Mouse (Mus musculus) megakaryocyte, embryonic 14.5 days (primary cell): ENCODE measurements around the gene Tcf12. TPM values are rescaled to one million over a fixed set of nuclear protein-coding genes. Genes with fewer than 3 reads are reported as not detected.

Experiments used
- H3K27me3 ChIP-seq: replicated peaks from 2 replicates; pipeline ENCODE3; 2012; ENCODE audit warnings: inconsistent platforms
- H3K36me3 ChIP-seq: replicated peaks from 2 replicates; pipeline ENCODE3; 2012; ENCODE audit warnings: low read length, inconsistent platforms, mixed read lengths
- H3K4me1 ChIP-seq: 2 replicates; pipeline ENCODE4 v1.6.1; 2012; ENCODE audit warnings: inconsistent platforms
- H3K4me3 ChIP-seq: replicated peaks from 2 replicates; pipeline ENCODE3; 2012; ENCODE audit warnings: moderate library complexity, mild to moderate bottlenecking, inconsistent platforms
- H3K9me3 ChIP-seq: 2 replicates; pipeline ENCODE4 v1.6.1; 2012; ENCODE audit warnings: inconsistent platforms
- FLI1 ChIP-seq: IDR thresholded peaks from 2 replicates; pipeline ENCODE4 v1.6.1; 2012; ENCODE audit warnings: low read length, inconsistent platforms, mixed read lengths
- GATA1 ChIP-seq: IDR thresholded peaks from 3 replicates; pipeline ENCODE4 v1.6.1; 2012; ENCODE audit warnings: mixed read lengths, low read length, inconsistent platforms, borderline replicate concordance
- polyA plus RNA-seq: library from polyadenylated mRNA; stranded (reverse); fragments of >175 nt; gene quantifications from 2 replicates; pipeline ENCODE4 v1.2.3, GENCODE M21; 2012; ENCODE audit warnings: low replicate concordance; ENCODE audit not compliant: insufficient read depth

Gene Tcf12
- polyA plus RNA-seq, 1 experiment = 6.1 TPM

DNA sequence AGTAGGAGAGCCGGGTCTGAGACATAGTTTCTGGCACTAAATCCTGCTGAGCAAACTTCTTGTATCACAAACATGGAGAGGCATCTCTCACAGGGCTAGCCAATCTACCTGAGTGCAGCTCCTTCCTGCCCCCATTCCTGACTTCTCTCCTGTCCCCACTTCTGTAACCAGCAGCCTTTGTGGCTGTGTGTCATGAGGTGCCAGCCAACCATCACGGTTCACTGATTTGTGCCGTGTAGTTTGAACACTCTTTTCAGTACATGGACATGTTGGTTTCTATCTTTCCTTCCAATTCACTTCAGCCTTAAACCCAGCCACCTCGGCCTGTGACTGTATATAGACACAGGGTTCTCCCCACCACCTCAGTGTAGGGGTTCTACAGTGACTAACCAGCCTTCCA, 280.7 kb downstream of the Tcf12 start:
- Histone ChIP-seq H3K36me3 (no peaks in the 10 kb centered on the region), H3K4me1 (peaks cover 25% of the 10 kb centered on the region), H3K27me3 (peaks cover 15% of the 10 kb centered on the region), H3K4me3 (no peak overlapping the region), H3K9me3 (no peaks in the 10 kb centered on the region)
- TF ChIP-seq GATA1 = no peak
- TF ChIP-seq FLI1 = no peak

DNA sequence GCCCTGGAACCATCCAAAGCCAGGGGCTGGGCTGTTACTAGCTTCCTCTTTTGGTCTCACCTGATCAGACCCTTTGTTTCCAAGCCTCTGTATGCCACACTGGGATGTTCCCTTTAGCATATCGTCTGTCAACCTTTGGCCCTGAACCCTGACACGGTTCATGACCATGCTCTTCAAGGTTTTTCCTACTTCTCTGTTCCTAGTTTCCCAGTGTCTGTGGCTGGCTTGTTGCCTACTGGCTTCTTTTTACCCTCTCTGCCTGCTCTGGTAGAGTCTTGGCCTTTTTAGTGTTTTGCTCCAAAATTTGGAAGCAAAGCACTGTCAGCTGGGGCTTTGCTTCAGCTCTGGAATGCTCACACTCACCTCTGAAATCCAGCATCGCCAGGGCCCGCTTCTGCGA, 281.3 kb downstream of the Tcf12 start:
- Histone ChIP-seq H3K4me3 (no peak overlapping the region), H3K4me1 (peaks cover 24% of the 10 kb centered on the region), H3K27me3 (peaks cover 18% of the 10 kb centered on the region), H3K9me3 (no peaks in the 10 kb centered on the region), H3K36me3 (no peaks in the 10 kb centered on the region)
- no peak for TF ChIP-seq FLI1
- TF ChIP-seq GATA1 = no peak

GRCm38 (mm10) chr9:71829753-71830152, 281.9 kb downstream of the Tcf12 start:
- H3K4me3 ChIP-seq = no peak overlapping the region
- TF ChIP-seq FLI1 (no peak), GATA1 (no peak)
- peaks cover 4% of the 10 kb centered on the region for H3K9me3 ChIP-seq
- H3K4me1 ChIP-seq = peaks cover 21% of the 10 kb centered on the region
- H3K36me3 ChIP-seq = no peaks in the 10 kb centered on the region
- peaks cover 22% of the 10 kb centered on the region for H3K27me3 ChIP-seq

- H3K9me3 ChIP-seq = peaks cover 5% of the 10 kb centered on the region
- H3K4me1 ChIP-seq = peaks cover 17% of the 10 kb centered on the region
- H3K36me3 ChIP-seq = no peaks in the 10 kb centered on the region
- H3K27me3 ChIP-seq = peaks cover 22% of the 10 kb centered on the region
- no peak for TF ChIP-seq GATA1
- TF ChIP-seq FLI1 = no peak
- no peak overlapping the region for H3K4me3 ChIP-seq
These were observed 282.5 kb downstream of the Tcf12 start for GRCm38 (mm10) chr9:71829137-71829536.

- TF ChIP-seq GATA1 = no peak
- no peak for TF ChIP-seq FLI1
- peaks cover 13% of the 10 kb centered on the region for H3K9me3 ChIP-seq
- peaks cover 25% of the 10 kb centered on the region for H3K27me3 ChIP-seq
- no peak overlapping the region for H3K4me3 ChIP-seq
- peaks cover 17% of the 10 kb centered on the region for H3K4me1 ChIP-seq
- no peaks in the 10 kb centered on the region for H3K36me3 ChIP-seq
These were observed 284.3 kb downstream of the Tcf12 start for GRCm38 (mm10) chr9:71827371-71827770.

- TF ChIP-seq GATA1 = no peak
- TF ChIP-seq FLI1 = no peak
- no peaks in the 10 kb centered on the region for H3K36me3 ChIP-seq
- peaks cover 13% of the 10 kb centered on the region for H3K9me3 ChIP-seq
- H3K27me3 ChIP-seq = peaks cover 29% of the 10 kb centered on the region
- no peak overlapping the region for H3K4me3 ChIP-seq
- H3K4me1 ChIP-seq = peaks cover 11% of the 10 kb centered on the region
These were observed 285.6 kb downstream of the Tcf12 start for GRCm38 (mm10) chr9:71826040-71826525.

DNA sequence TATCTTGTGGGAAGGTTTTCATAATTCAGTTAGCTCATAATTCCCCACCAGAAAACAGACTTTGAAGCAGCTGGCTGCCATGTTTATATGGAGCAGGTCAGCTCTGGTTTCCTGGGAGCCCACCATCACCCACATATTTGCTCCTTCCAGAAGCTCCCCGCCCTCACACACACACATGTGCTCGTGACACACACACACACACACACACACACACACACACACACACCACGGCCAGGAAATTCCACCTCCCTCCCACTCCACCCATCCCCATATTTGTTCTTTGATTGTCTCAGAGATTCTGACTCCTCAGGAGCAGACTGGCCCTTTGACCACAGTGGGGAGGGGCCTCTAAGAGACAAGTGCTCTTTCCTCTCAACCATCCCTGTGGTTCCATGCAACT, 289.7 kb downstream of the Tcf12 start:
- peaks cover 13% of the 10 kb centered on the region for H3K9me3 ChIP-seq
- H3K27me3 ChIP-seq = peaks cover 30% of the 10 kb centered on the region
- no peaks in the 10 kb centered on the region for H3K4me1 ChIP-seq
- no peaks in the 10 kb centered on the region for H3K36me3 ChIP-seq
- no peak overlapping the region for H3K4me3 ChIP-seq
- TF ChIP-seq GATA1 (no peak), FLI1 (no peak)

DNA sequence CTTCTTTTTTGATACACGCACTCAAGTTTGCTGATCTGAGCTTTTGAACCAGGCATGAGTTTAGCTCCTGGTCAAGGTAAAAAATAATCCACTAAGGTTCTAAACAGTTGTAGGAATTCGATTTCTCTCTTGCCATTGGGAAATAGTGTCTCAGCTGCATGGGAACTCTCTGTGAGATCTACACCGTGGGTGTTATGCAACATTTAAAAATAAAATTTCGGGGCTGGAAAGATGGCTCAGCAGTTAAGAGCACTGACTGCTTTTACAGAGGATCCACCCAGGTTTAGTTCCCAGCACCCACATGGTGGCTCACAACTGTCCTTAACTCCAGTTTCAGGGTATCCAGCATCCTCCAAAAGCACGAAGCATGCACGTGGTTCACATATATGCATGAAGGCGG, 293.2 kb downstream of the Tcf12 start:
- Histone ChIP-seq H3K36me3 (no peaks in the 10 kb centered on the region), H3K27me3 (peaks cover 30% of the 10 kb centered on the region), H3K9me3 (peaks cover 5% of the 10 kb centered on the region; the same call in 1 of the 2 replicates), H3K4me1 (peaks cover 6% of the 10 kb centered on the region; the same call in 1 of the 2 replicates), H3K4me3 (no peak overlapping the region)
- no peak for TF ChIP-seq FLI1
- TF ChIP-seq GATA1 = no peak

DNA sequence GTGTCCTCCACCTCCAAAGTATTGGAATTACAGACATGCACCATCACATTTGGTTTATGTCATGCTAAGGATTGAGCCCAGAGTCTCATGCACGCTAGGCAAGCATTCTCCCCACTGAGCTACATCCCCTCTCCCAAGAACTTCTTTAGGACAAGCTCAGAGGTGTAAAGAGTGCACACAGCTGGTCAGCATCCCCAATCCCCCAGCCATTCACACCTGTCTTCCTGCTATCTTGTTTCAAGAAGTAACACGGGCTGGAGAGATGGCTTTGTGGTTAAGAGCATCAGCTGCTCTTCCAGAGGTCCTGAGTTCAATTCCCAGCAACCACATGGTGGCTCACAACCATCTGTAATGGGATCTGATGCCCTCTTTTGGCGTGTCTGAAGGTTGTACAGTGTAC, 295.6 kb downstream of the Tcf12 start:
- TF ChIP-seq GATA1 (no peak), FLI1 (no peak)
- peaks cover 35% of the 10 kb centered on the region for H3K27me3 ChIP-seq
- peaks cover 6% of the 10 kb centered on the region; the same call in 1 of the 2 replicates for H3K4me1 ChIP-seq
- no peaks in the 10 kb centered on the region for H3K36me3 ChIP-seq
- no peaks in the 10 kb centered on the region; the same call in 1 of the 2 replicates for H3K9me3 ChIP-seq
- no peak overlapping the region for H3K4me3 ChIP-seq

GRCm38 (mm10) chr9:71813565-71813964, 298.1 kb downstream of the Tcf12 start:
- H3K9me3 ChIP-seq = peaks cover 8% of the 10 kb centered on the region
- TF ChIP-seq FLI1 (no peak), GATA1 (no peak)
- H3K27me3 ChIP-seq = peaks cover 34% of the 10 kb centered on the region
- H3K36me3 ChIP-seq = no peaks in the 10 kb centered on the region
- no peak overlapping the region for H3K4me3 ChIP-seq
- peaks cover 6% of the 10 kb centered on the region; the same call in 1 of the 2 replicates for H3K4me1 ChIP-seq
